Mouse (Mus musculus) intestine, embryonic 15.5 days (tissue): ENCODE measurements around the gene Btf3. TPM values are rescaled to one million over a fixed set of nuclear protein-coding genes. Genes with fewer than 3 reads are reported as not detected.

Experiments
- ATAC-seq: fragments of 200-750 bp; cut with Nextera tagmentation; 2 replicates; pipeline ENCODE4 v1.8.0; 2017; ENCODE audit warnings: moderate TSS enrichment, moderate library complexity
- H3K27ac ChIP-seq: fragments of 300-500 bp; sonication (generic); 2 replicates; pipeline ENCODE4 v1.5.1; 2015; ENCODE audit warnings: mild to moderate bottlenecking, inconsistent platforms
- H3K27me3 ChIP-seq: fragments of 300-500 bp; sonication (generic); replicated peaks from 2 replicates; pipeline ENCODE4 v1.6.1; 2015; ENCODE audit warnings: inconsistent platforms
- H3K36me3 ChIP-seq: fragments of 300-500 bp; sonication (generic); 2 replicates; pipeline ENCODE4 v1.6.1; 2015; ENCODE audit warnings: inconsistent platforms
- H3K4me1 ChIP-seq: fragments of 300-500 bp; sonication (generic); replicated peaks from 2 replicates; pipeline ENCODE4 v1.6.1; 2015; ENCODE audit warnings: inconsistent platforms
- H3K4me2 ChIP-seq: fragments of 300-500 bp; sonication (generic); replicated peaks from 2 replicates; pipeline ENCODE4 v1.6.1; 2015; ENCODE audit warnings: mild to moderate bottlenecking, inconsistent platforms
- H3K4me3 ChIP-seq: fragments of 300-500 bp; sonication (generic); replicated peaks from 2 replicates; pipeline ENCODE4 v1.5.1; 2015; ENCODE audit warnings: inconsistent platforms
- H3K9ac ChIP-seq: fragments of 300-500 bp; sonication (generic); 2 replicates; pipeline ENCODE4 v1.6.1; 2015; ENCODE audit warnings: inconsistent platforms
- H3K9me3 ChIP-seq: fragments of 300-500 bp; sonication (generic); 2 replicates; pipeline ENCODE4 v1.6.1; 2016; ENCODE audit warnings: inconsistent platforms
- WGBS: fragments of 180-500 bp; shearing (Covaris S2); methylation state at CpG from one replicate; pipeline ENCODE4 v1.1.7; 2015; 5-methylcytosine and 5-hydroxymethylcytosine counted together
- polyA plus RNA-seq: library from polyadenylated mRNA; unstranded; fragments of >200 nt; fragmentation: Nextera tagmentation; extraction: Ambion mirVana; gene quantifications from 2 replicates; pipeline ENCODE4 v1.2.1, GENCODE M21; 2015

Btf3 gene
- polyA plus RNA-seq, 1 experiment from 2014 or later: 754 TPM

DNA sequence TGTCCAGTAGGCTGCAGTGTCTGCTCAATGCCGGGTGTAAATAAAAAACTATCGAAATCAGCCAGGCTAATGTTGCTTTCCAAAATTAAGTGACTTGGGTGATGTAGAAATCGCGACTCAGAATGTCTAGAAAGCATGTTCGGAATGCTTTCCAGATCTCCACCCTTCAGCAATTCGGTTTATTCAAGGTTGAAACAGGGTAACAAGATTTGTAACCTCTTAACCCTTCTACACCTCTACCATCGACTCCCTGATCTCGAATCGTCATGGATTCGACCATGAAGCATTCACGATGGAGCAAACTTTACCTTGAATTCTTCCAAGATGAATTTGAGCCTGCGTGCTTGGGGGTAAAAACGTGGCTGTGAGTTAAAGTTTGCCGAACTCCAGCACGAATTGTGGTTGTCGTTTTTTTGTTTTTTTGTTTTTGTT, 456 bp upstream of the Btf3 start:
- Histone ChIP-seq H3K36me3 (0 out of 2 replicates have a peak, but pooled peaks cover 7% of the 10 kb centered on the region), H3K4me1 (peaks cover 6% of the 10 kb centered on the region), H3K9ac (peak overlapping the region; percentile 97), H3K4me2 (peak overlapping the region; percentile 69), H3K27ac (peak overlapping the region; percentile 88), H3K9me3 (no peaks in the 10 kb centered on the region), H3K27me3 (no peaks in the 10 kb centered on the region), H3K4me3 (peak overlapping the region; percentile 98)
- 3% methylated on average over 16 of the region's 16 CpGs for WGBS
- peak; percentile 13; the same call in 1 of the 2 replicates for ATAC-seq

DNA sequence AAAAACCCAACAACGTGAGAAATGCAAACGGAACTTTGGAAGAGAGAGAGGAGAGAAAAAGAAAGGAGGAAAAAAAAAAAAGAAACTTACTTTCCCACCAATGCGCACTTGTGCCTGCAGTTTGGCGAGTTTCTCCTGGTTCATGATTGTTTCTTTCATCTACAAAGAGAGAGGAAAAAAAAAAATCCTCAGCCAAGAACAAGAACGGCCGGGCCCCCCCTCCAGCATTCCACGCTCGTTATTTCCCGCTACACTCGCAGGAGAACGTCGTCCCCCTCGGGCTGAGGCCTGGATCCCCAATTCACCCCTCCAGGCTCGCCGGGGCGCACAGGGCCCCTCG, 696 bp downstream of the Btf3 start:
- Histone ChIP-seq H3K27ac (peak overlapping the region; percentile 88), H3K4me3 (peak overlapping the region; percentile 98), H3K9ac (peak overlapping the region; percentile 97), H3K9me3 (no peaks in the 10 kb centered on the region), H3K4me2 (peak overlapping the region; percentile 64), H3K36me3 (0 out of 2 replicates have a peak, but pooled peaks cover 15% of the 10 kb centered on the region), H3K4me1 (peaks cover 10% of the 10 kb centered on the region), H3K27me3 (no peaks in the 10 kb centered on the region)
- ATAC-seq: no peak
- 0% methylated on average over 17 of the region's 17 CpGs for WGBS

DNA sequence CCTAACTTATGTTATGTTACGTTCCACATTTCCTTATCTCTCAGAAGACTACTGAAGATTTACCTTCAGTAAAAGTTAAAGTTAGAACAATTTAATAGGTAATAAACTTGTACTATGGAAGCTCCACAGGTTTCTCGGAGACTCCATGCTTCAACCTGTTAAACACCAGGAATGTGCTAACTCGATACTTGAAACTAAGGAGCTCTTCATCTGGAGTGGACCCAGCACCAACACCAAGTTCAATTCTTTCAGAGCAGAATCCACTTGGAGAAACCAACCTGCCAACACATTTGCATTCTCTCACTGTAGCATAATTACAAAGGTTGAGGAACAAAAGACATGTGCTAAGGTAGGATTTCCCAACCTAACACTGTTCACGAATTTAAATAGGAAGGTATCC, 1.7 kb downstream of the Btf3 start:
- Histone ChIP-seq H3K4me3 (no peak overlapping the region), H3K4me1 (peaks cover 10% of the 10 kb centered on the region), H3K27ac (no peak overlapping the region), H3K36me3 (0 out of 2 replicates have a peak, but pooled peaks cover 21% of the 10 kb centered on the region), H3K9me3 (no peaks in the 10 kb centered on the region), H3K27me3 (no peaks in the 10 kb centered on the region), H3K4me2 (peak overlapping the region; percentile 64), H3K9ac (no peak overlapping the region)
- whole genome bisulfite sequencing: 62% methylated on average over 4 of the region's 4 CpGs
- no peak for ATAC-seq

DNA sequence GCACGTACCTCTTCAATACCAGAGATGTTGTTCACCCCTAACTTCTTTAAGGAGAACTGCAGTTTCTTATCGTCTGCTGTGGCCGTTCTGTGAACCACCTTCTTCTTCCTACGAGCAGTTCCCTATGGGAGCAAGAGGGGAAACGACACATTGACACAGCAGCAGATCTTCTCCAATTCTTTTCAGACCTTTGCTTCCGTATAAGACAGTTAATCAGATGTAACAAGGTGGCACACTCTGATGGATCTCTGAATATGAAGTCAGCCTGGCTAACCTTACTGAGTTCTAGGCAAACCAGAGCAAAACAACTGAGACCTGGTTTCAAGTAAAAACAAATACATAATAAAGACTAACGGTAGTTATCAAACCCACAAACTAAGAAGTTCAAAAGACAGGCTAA, 3.2 kb downstream of the Btf3 start:
- 69% methylated on average over 7 of the region's 7 CpGs for WGBS
- no peak overlapping the region for H3K9ac ChIP-seq
- ATAC-seq: no peak
- no peak overlapping the region for H3K27ac ChIP-seq
- H3K4me3 ChIP-seq: no peak overlapping the region
- H3K4me1 ChIP-seq: peaks cover 10% of the 10 kb centered on the region
- peaks cover 22% of the 10 kb centered on the region; the same call in 1 of the 2 replicates for H3K36me3 ChIP-seq
- no peak overlapping the region for H3K4me2 ChIP-seq
- H3K9me3 ChIP-seq: no peaks in the 10 kb centered on the region
- no peaks in the 10 kb centered on the region for H3K27me3 ChIP-seq

DNA sequence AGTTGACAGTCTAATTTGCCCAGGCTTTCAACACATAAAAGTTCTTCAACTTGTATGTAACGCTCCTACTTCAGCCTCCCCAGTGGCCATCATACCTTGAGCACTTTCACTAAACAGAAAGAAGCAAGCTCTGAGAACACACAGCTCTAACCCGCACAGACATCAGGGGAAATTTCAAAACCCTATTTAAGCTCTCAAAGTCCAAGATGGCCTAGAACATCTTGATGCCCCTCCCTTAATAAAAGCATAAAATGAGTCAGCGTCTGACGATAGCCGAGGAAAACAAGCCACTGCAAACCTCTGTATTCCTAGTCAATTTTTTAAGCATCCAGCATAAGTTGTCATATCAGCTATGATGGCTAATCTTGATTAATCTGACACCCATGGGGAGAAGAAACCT, 5.2 kb downstream of the Btf3 start:
- 76% methylated on average over 5 of the region's 5 CpGs for WGBS
- H3K9me3 ChIP-seq: no peaks in the 10 kb centered on the region
- no peak overlapping the region for H3K27ac ChIP-seq
- H3K36me3 ChIP-seq: peaks cover 25% of the 10 kb centered on the region; the same call in 1 of the 2 replicates
- H3K4me1 ChIP-seq: peaks cover 13% of the 10 kb centered on the region
- no peaks in the 10 kb centered on the region for H3K27me3 ChIP-seq
- H3K9ac ChIP-seq: no peak overlapping the region
- no peak overlapping the region for H3K4me2 ChIP-seq
- H3K4me3 ChIP-seq: no peak overlapping the region
- ATAC-seq: 0 out of 2 replicates have a peak, but pooled peaks have one; percentile 41

DNA sequence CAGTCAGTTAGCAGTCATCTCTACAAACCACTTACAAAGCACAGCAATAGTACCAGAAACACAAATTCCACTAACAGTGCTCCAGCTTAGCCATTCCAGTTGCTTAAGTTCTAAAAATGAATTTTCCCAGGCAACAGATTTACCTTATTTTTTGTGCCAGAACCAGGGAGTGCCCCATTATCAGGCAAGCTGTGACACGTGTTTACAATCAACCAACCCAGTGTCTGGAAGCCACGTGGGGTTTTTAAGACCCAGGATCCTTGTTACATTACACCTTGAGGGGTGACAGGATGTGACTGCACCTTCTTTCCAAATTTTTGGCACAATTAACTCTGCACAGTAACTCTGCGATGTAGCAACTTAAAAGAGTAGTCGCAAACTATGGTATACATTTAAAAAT, 8.1 kb downstream of the Btf3 start:
- Histone ChIP-seq H3K27me3 (no peaks in the 10 kb centered on the region), H3K9me3 (no peaks in the 10 kb centered on the region), H3K4me2 (no peak overlapping the region), H3K27ac (no peak overlapping the region), H3K36me3 (peaks cover 25% of the 10 kb centered on the region; the same call in 1 of the 2 replicates), H3K4me3 (no peak overlapping the region), H3K9ac (no peak overlapping the region), H3K4me1 (peaks cover 7% of the 10 kb centered on the region; the same call in 1 of the 2 replicates)
- 81% methylated on average over 4 of the region's 4 CpGs for WGBS
- ATAC-seq: no peak

DNA sequence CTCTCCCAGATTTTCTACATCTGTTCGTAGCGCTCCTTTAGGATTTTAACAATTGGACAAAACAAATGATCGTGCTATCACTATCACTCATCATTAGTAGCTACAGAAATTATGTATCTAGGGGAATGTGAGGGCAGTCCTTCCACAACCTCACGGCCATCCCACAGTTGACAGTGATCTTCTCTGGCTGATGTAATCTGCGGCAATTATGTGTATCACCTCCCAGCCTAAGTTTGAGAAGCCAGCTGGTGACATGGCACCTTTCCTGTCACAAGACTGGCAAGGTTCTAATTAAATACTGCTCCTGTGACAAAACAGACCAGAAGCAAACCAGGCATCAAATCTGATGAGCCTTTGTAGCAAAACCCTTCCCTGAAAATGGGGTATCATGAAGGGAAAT, 8.8 kb downstream of the Btf3 start:
- H3K4me1 ChIP-seq: peaks cover 7% of the 10 kb centered on the region; the same call in 1 of the 2 replicates
- H3K4me2 ChIP-seq: no peak overlapping the region
- no peak overlapping the region for H3K4me3 ChIP-seq
- H3K36me3 ChIP-seq: peaks cover 20% of the 10 kb centered on the region; the same call in 1 of the 2 replicates
- no peaks in the 10 kb centered on the region for H3K27me3 ChIP-seq
- H3K9ac ChIP-seq: no peak overlapping the region
- no peak overlapping the region for H3K27ac ChIP-seq
- ATAC-seq: no peak
- WGBS: 77% methylated on average over 5 of the region's 5 CpGs
- H3K9me3 ChIP-seq: no peaks in the 10 kb centered on the region

DNA sequence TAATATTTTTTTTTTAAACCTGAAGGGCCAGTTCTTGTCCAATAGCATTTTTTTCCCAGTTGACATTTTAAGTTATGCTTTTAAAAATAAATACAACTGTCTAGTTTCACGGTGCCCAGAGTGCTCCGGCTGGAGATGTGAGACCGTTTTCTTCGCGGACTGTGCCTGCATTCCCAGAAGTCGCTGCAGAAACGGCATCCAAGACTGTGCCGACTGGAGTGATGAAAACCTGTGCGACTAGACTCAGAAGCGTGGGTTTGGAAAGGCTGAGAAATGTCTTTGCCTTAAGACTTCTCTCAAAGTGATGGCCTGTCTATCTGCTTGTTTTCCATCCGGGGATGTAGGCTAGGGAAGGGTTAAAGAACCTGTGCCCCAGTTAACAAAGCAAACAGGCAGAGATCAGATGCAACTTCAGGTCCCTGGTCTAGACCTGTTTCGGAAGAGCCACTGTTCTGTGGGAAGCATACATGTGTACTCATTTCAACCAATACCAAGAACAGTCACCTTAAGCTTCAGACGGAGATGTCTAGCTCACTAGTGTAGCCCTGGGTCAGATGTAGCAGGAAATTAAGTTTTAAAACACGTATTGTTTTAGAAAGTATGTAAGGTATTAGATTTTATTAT, 9.8 kb downstream of the Btf3 start:
- Histone ChIP-seq H3K27me3 (no peaks in the 10 kb centered on the region), H3K36me3 (peaks cover 15% of the 10 kb centered on the region; the same call in 1 of the 2 replicates), H3K27ac (no peak overlapping the region), H3K9me3 (no peaks in the 10 kb centered on the region), H3K4me2 (no peak overlapping the region), H3K4me1 (peaks cover 6% of the 10 kb centered on the region; the same call in 1 of the 2 replicates), H3K9ac (no peak overlapping the region), H3K4me3 (no peak overlapping the region)
- no peak for ATAC-seq
- 34% methylated on average over 14 of the region's 14 CpGs for WGBS

DNA sequence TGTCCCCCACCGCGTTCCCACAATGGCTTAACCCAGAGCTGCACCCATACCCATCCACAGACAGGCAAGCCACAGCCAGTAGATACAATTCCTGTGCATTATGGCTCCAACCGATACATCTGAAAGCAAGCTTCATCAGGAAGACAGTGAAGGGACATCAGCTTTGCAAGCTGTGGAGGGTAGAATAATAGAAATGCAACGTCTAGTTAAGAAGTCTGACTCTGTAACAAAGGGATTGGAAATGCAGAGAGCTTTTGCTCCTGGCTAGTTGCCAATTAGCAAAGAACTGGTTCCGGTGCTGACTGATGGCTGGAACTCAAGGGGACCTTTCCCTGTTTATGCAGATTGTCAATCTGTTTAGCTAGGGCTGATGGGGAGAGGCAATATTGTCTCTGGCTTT, 10.4 kb downstream of the Btf3 start:
- H3K9me3 ChIP-seq: no peaks in the 10 kb centered on the region
- 0 out of 2 replicates have a peak, but pooled peaks cover 3% of the 10 kb centered on the region for H3K4me1 ChIP-seq
- no peak for ATAC-seq
- no peak overlapping the region for H3K4me3 ChIP-seq
- peaks cover 10% of the 10 kb centered on the region; the same call in 1 of the 2 replicates for H3K36me3 ChIP-seq
- H3K9ac ChIP-seq: no peak overlapping the region
- H3K27ac ChIP-seq: no peak overlapping the region
- H3K4me2 ChIP-seq: no peak overlapping the region
- H3K27me3 ChIP-seq: no peaks in the 10 kb centered on the region
- 34% methylated on average over 5 of the region's 5 CpGs for WGBS

DNA sequence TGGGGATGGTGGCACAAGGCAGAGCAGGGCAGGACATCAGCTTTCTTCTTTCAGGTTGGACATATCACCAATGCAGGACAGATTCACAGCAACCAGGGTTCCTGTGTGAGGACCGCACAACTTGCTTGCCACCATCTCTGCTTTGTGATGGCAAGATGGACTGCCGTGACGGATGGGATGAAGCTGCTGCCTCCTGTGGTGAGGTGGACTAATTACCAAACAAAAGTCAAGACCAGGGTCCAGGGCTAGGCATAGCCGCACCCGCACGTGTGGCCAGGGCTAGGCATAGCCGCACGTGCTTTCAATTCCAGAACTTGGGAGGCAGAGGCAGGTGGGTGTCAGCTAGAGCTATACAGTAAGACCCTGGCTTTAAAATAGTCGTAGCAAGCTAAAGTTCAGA, 11.5 kb downstream of the Btf3 start:
- no peaks in the 10 kb centered on the region for H3K9me3 ChIP-seq
- H3K4me3 ChIP-seq: no peak overlapping the region
- 0 out of 2 replicates have a peak, but pooled peaks cover 3% of the 10 kb centered on the region for H3K4me1 ChIP-seq
- no peaks in the 10 kb centered on the region for H3K27me3 ChIP-seq
- WGBS: 93% methylated on average over 9 of the region's 9 CpGs
- H3K4me2 ChIP-seq: no peak overlapping the region
- ATAC-seq: no peak
- H3K9ac ChIP-seq: no peak overlapping the region
- H3K36me3 ChIP-seq: peaks cover 4% of the 10 kb centered on the region; the same call in 1 of the 2 replicates
- H3K27ac ChIP-seq: no peak overlapping the region

DNA sequence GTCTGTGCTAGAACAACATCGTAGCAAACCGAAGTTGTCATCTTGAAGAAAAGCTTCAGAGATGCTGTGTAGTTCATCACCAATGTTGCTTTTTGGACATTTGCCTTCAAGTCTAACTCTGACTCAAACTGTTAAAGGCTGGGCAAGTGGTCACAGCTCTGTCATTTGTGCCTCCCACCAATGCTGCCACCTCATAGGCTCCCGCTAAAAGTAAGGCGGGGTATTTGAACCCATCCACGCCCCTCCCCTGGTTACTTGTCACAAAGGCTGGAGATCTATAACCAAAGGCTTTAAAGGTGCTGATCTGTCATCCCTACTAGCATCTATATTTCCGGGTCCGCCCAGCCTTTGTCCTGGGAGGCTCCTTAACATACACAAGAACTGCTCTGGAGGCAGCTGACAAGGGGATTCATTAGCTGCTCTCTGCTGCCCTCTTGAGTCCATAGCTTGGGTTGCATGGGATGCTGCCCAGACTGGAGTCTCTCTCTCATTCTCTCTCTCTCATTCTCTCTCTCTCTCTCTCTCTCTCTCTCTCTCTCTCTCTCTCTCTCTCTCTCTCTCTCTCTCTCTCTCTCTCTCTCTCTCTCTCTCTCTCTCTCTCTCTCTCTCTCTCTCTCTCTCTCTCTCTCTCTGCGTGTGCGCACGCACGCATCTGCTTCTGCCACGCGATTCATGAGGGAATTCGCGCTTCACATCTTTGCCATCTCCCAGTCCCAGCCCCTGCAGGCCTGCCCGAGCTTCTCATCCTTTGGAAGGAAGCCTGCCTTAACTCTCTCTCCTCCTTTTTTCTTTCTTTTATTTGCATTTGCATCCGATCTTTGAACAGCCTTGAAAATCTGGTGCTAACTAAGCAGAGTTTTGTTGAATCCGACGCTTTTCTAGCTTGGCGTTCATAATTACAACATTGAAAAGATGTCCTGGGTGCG, 17.7 kb downstream of the Btf3 start:
- 53% methylated on average over 21 of the region's 21 CpGs for WGBS
- peak; percentile 83 for ATAC-seq

DNA sequence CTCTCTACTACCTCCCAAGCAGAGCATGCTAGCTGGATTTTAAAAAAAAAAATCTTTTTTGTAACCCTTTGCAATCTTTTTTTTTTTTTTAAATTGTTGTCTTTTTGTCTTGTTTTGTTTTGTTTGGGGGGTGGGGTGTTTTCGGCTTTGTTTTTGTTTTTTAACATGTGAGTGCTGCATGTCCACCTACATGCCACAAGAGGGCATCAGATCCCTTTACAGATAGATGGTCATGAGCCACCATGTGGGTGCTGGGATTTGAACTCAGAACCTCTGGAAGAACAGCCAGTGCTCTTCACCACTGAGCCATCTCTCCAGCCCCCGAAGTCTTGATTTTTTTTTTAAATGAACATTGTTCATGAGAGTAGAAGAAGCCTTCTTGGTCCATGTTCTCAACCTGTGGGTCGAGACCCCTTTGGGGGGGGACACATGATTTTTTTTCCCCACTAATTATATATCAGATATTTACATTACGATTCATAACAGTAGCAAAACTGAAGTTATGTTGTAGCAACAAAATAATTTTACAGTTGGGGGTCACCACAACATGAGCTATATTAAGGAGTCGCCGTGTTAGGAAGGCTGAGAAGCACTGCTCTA, 18.8 kb downstream of the Btf3 start:
- H3K4me2 ChIP-seq: no peak overlapping the region
- H3K9me3 ChIP-seq: no peaks in the 10 kb centered on the region
- 84% methylated on average over 6 of the region's 6 CpGs for WGBS
- ATAC-seq: no peak
- no peaks in the 10 kb centered on the region for H3K27me3 ChIP-seq
- H3K9ac ChIP-seq: no peak overlapping the region
- H3K4me3 ChIP-seq: no peak overlapping the region
- H3K27ac ChIP-seq: no peak overlapping the region
- no peaks in the 10 kb centered on the region for H3K36me3 ChIP-seq
- no peaks in the 10 kb centered on the region; the same call in 1 of the 2 replicates for H3K4me1 ChIP-seq

More for the DNA sequence above, 17.7 kb downstream of the Btf3 start:
- no peaks in the 10 kb centered on the region for H3K27me3 ChIP-seq
- H3K4me2 ChIP-seq: 0 out of 2 replicates have a peak overlapping the region, but pooled peaks have one; percentile 22
- no peaks in the 10 kb centered on the region; the same call in 1 of the 2 replicates for H3K4me1 ChIP-seq
- 0 out of 2 replicates have a peak overlapping the region, but pooled peaks have one; percentile 1 for H3K4me3 ChIP-seq
- no peak overlapping the region for H3K27ac ChIP-seq
- H3K36me3 ChIP-seq: no peaks in the 10 kb centered on the region
- no peak overlapping the region for H3K9ac ChIP-seq
- no peaks in the 10 kb centered on the region for H3K9me3 ChIP-seq
